Mouse (Mus musculus): ENCODE measurements around the gene Gatb.
"Not testable (repeated sequence)": the region's sequence is repeated elsewhere in the genome, so short reads cannot be mapped to it uniquely, and the experiment has no call there.

Gene Gatb

GRCm38 (mm10) chr3:85573864-85574830 is at the start of gene Gatb:
Gene Gatb (plus strand): TSS chr3:85574119.
- DNase-seq (ENCODE audit: low read depth in 1 of 2, low spot score in 2 of 2), result peak; percentile 94

- DNase-seq (ENCODE audit: low read depth in 1 of 2, low spot score in 2 of 2), result no peak
These were observed 43.2 kb upstream of the Gatb start for GRCm38 (mm10) chr3:85530601-85531161.

GRCm38 (mm10) chr3:85532376-85532775 is 41.5 kb upstream of the Gatb start:
- no peak for DNase-seq (ENCODE audit: low read depth in 1 of 2, low spot score in 2 of 2)

GRCm38 (mm10) chr3:85535042-85535441 is 38.9 kb upstream of the Gatb start:
- no peak for DNase-seq (ENCODE audit: low read depth in 1 of 2, low spot score in 2 of 2)

- no peak for DNase-seq (ENCODE audit: low read depth in 1 of 2, low spot score in 2 of 2)
These were observed 38.0 kb upstream of the Gatb start for GRCm38 (mm10) chr3:85535621-85536520.

- no peak for DNase-seq (ENCODE audit: low read depth in 1 of 2, low spot score in 2 of 2)
These were observed 31.2 kb upstream of the Gatb start for GRCm38 (mm10) chr3:85542765-85543164.

GRCm38 (mm10) chr3:85543652-85544051 is 30.3 kb upstream of the Gatb start:
- DNase-seq (ENCODE audit: low read depth in 1 of 2, low spot score in 2 of 2), result no peak

- DNase-seq (ENCODE audit: low read depth in 1 of 2, low spot score in 2 of 2), result no peak
These were observed 23.6 kb upstream of the Gatb start for GRCm38 (mm10) chr3:85550312-85550711.

- no peak for DNase-seq (ENCODE audit: low read depth in 1 of 2, low spot score in 2 of 2)
These were observed 22.6 kb upstream of the Gatb start for GRCm38 (mm10) chr3:85551352-85551751.

- no peak for DNase-seq (ENCODE audit: low read depth in 1 of 2, low spot score in 2 of 2)
These were observed 20.1 kb upstream of the Gatb start for GRCm38 (mm10) chr3:85553731-85554277.

GRCm38 (mm10) chr3:85564603-85565002 is 9.3 kb upstream of the Gatb start:
- no peak for DNase-seq (ENCODE audit: low read depth in 1 of 2, low spot score in 2 of 2)

GRCm38 (mm10) chr3:85571276-85571675 is 2.6 kb upstream of the Gatb start:
- no peak for DNase-seq (ENCODE audit: low read depth in 1 of 2, low spot score in 2 of 2)

- DNase-seq (ENCODE audit: low read depth in 1 of 2, low spot score in 2 of 2), result not testable (repeated sequence)
These were observed 1.4 kb upstream of the Gatb start for GRCm38 (mm10) chr3:85572502-85572901.

GRCm38 (mm10) chr3:85573216-85573863 is 579 bp upstream of the Gatb start:
- no peak for DNase-seq (ENCODE audit: low read depth in 1 of 2, low spot score in 2 of 2)

- no peak for DNase-seq (ENCODE audit: low read depth in 1 of 2, low spot score in 2 of 2)
These were observed 8.8 kb downstream of the Gatb start for GRCm38 (mm10) chr3:85582726-85583125.

- DNase-seq (ENCODE audit: low read depth in 1 of 2, low spot score in 2 of 2), result no peak
These were observed 9.3 kb downstream of the Gatb start for GRCm38 (mm10) chr3:85583194-85583593.

GRCm38 (mm10) chr3:85584966-85585365 is 11.0 kb downstream of the Gatb start:
- DNase-seq (ENCODE audit: low read depth in 1 of 2, low spot score in 2 of 2), result no peak

GRCm38 (mm10) chr3:85588701-85589100 is 14.8 kb downstream of the Gatb start:
- no peak for DNase-seq (ENCODE audit: low read depth in 1 of 2, low spot score in 2 of 2)

- no peak for DNase-seq (ENCODE audit: low read depth in 1 of 2, low spot score in 2 of 2)
These were observed 16.3 kb downstream of the Gatb start for GRCm38 (mm10) chr3:85590090-85590754.

GRCm38 (mm10) chr3:85592067-85592466 is 18.1 kb downstream of the Gatb start:
- no peak for DNase-seq (ENCODE audit: low read depth in 1 of 2, low spot score in 2 of 2)
